Mouse (Mus musculus) liver, adult 2 months (tissue): ENCODE data around the gene Slc35d3. TPM values are rescaled to one million over a fixed set of nuclear protein-coding genes. Genes with fewer than 3 reads are reported as not detected.

Source experiments
- DNase-seq: peaks from one replicate; pipeline ENCODE4 v3.0.0-alpha.2; 2011; ENCODE audit warnings: low read depth, low spot score; ENCODE audit errors: extremely low read depth
- H3K27ac ChIP-seq: fragments of 200-500 bp; replicated peaks from 2 replicates; pipeline ENCODE4 v1.5.1; 2012; ENCODE audit warnings: low read depth, mild to moderate bottlenecking, control low read depth, inconsistent platforms, low read length; ENCODE audit not compliant: insufficient read depth
- H3K27me3 ChIP-seq: fragments of 200-500 bp; 2 replicates; pipeline ENCODE4 v1.6.1; 2012; ENCODE audit warnings: mild to moderate bottlenecking, moderate library complexity, low read length, inconsistent platforms; ENCODE audit not compliant: control insufficient read depth, insufficient read depth
- H3K36me3 ChIP-seq: fragments of 200-500 bp; 2 replicates; pipeline ENCODE4 v1.6.1; 2012; ENCODE audit warnings: low read length, inconsistent platforms; ENCODE audit not compliant: control insufficient read depth, insufficient read depth
- H3K4me1 ChIP-seq: fragments of 200-500 bp; 2 replicates; pipeline ENCODE4 v1.6.1; 2011; ENCODE audit warnings: low read length; ENCODE audit not compliant: control insufficient read depth, insufficient read depth
- H3K4me3 ChIP-seq: fragments of 200-500 bp; 2 replicates; pipeline ENCODE4 v1.5.1; 2011; ENCODE audit warnings: low read depth, mild to moderate bottlenecking, control low read depth, low read length, moderate library complexity; ENCODE audit not compliant: insufficient read depth
- H3K79me2 ChIP-seq: fragments of 200-500 bp; 2 replicates; pipeline ENCODE4 v1.6.1; 2012; ENCODE audit warnings: inconsistent platforms, mild to moderate bottlenecking, low read length, moderate library complexity; ENCODE audit not compliant: control insufficient read depth, insufficient read depth
- H3K9ac ChIP-seq: fragments of 200-500 bp; 2 replicates; pipeline ENCODE4 v1.6.1; 2012; ENCODE audit warnings: low read depth, mild to moderate bottlenecking, control low read depth, inconsistent platforms, low read length
- CTCF ChIP-seq: fragments of 200-500 bp; IDR thresholded peaks from 2 replicates; pipeline ENCODE4 v1.5.1; 2011; ENCODE audit warnings: low read depth, low read length, control low read depth
- POLR2A ChIP-seq: fragments of 200-500 bp; IDR thresholded peaks from 2 replicates; pipeline ENCODE4 v1.6.1; 2011; ENCODE audit warnings: low read length, control low read depth; ENCODE audit not compliant: insufficient read depth; ENCODE audit errors: extremely low read depth
- WGBS: fragments of 180-500 bp; shearing (Covaris S2); methylation state at CpG from one replicate; pipeline ENCODE4 v1.1.7; 2018; 5-methylcytosine and 5-hydroxymethylcytosine counted together
- polyA plus RNA-seq: library from polyadenylated mRNA; depleted of rRNA; stranded (reverse); fragments of >200 nt; gene quantifications from 2 replicates; pipeline ENCODE4 v1.2.3, GENCODE M21; 2012
- total RNA-seq: library from RNA; depleted of rRNA; stranded (reverse); fragments of >200 nt; gene quantifications from 2 replicates; pipeline ENCODE4 v1.2.3, GENCODE M21; 2014

Gene Slc35d3
- total and polyA plus RNA-seq, 2 experiments: not detected

DNA sequence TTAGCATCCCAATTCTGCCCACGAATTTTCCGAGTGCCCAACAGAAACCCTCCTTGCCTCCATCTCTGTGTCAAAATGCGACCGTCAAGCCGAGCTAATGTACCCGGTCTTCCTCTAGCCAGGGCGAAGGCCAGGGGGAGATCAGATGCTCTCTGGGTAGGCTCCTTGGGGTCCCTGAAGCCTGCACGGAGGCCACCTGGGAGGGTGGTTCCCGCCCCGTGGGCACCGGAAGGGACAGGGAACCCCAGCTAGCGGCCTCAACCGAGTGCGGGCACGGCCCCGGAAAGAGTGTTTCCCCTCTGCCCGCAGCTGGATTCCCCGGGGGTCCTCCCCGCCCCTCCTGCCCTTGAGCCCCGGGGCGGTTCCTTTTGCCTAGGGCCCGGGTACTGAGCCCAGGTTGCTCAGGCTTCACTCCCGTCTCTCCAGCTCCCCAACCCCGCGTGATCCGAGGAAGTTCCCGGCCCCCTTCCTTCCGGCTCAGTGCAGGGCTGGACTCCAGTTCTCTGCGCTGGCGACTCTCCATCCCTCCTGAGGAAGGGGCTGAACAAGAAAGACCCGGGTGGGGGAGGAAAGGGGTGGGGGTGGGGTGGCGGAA, 1.4 kb downstream of the Slc35d3 start:
- WGBS: 3% methylated on average over 32 of the region's 32 CpGs
- H3K4me3 ChIP-seq: peak overlapping the region; percentile 9; the same call in 1 of the 2 replicates
- no peak overlapping the region for H3K9ac ChIP-seq
- H3K36me3 ChIP-seq: no peaks in the 10 kb centered on the region
- no peak for TF ChIP-seq CTCF
- no peak for TF ChIP-seq POLR2A
- peaks cover 2% of the 10 kb centered on the region; the same call in 1 of the 2 replicates for H3K4me1 ChIP-seq
- H3K27ac ChIP-seq: no peak overlapping the region
- H3K27me3 ChIP-seq: peaks cover 28% of the 10 kb centered on the region
- no peaks in the 10 kb centered on the region for H3K79me2 ChIP-seq
- no peak for DNase-seq

DNA sequence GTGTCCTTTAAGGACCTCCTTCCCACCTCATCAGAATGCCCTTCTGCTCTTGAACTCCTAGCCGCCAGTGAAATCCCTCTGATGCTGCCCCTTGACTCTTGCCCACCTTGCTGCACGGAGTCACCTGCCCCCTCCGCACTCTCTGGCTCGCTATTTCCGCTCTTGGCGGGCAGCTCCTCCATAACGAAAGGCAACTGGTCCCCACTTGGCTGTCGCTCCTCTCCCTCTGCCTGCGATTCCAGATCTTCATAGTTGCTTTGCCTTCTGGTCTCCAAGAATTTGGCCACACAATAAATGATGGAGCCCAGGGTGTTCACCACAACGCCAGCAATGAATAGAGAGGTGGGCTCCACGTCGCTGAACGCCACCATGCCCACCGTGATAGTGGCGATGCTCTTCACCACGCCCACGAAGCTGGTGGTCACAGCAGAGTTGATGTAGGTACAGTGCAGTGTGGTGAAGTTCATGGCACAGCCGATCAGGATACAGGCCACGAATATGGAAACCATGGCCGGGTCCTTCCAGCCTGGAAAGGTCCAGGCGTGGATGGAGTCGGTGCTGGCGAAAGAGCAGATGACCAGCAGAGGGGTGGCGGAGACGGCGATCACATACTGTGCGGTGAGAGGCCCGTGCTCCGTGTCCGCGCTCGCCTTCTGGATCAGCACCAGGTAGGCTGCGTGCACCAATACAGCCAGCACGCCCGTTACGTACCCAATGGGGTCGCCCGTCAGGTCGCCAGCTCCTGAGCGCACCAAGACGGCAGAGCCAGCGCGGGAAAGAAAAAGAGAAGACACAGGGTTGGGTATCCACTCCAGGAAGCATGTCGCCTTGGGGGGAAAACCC, 2.1 kb downstream of the Slc35d3 start:
- TF ChIP-seq CTCF (no peak), POLR2A (no peak)
- H3K36me3 ChIP-seq: no peaks in the 10 kb centered on the region
- peaks cover 28% of the 10 kb centered on the region for H3K27me3 ChIP-seq
- DNase-seq: no peak
- WGBS: 11% methylated on average over 44 of the region's 44 CpGs
- H3K27ac ChIP-seq: no peak overlapping the region
- H3K4me3 ChIP-seq: no peak overlapping the region
- H3K79me2 ChIP-seq: no peaks in the 10 kb centered on the region
- no peak overlapping the region for H3K9ac ChIP-seq
- peaks cover 2% of the 10 kb centered on the region; the same call in 1 of the 2 replicates for H3K4me1 ChIP-seq

DNA sequence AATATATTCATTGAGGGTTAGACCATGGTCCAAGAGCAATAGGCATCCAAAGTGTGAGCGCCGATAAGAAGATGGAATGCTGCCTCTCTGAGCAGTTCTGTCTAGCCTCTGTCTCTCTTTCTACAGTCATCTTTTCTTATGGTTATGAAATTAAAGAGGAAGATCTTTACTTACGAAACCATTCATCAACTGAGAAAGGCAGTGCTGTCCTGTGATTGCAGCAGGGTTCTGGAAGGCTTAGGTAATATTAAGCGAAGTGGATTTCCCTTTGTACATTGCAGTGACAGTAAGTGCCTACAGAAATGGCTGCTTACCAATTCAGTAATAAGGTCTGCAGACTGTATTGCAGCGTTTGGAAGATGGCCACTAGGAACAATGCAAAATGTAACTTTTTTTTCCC, 11.4 kb downstream of the Slc35d3 start:
- Histone ChIP-seq H3K36me3 (no peaks in the 10 kb centered on the region), H3K9ac (no peak overlapping the region), H3K4me3 (no peak overlapping the region), H3K79me2 (no peaks in the 10 kb centered on the region), H3K4me1 (peaks cover 2% of the 10 kb centered on the region; the same call in 1 of the 2 replicates), H3K27me3 (peaks cover 2% of the 10 kb centered on the region; the same call in 1 of the 2 replicates), H3K27ac (no peak overlapping the region)
- TF ChIP-seq CTCF (no peak), POLR2A (no peak)
- no peak for DNase-seq
- WGBS: 91% methylated on average over 5 of the region's 5 CpGs

DNA sequence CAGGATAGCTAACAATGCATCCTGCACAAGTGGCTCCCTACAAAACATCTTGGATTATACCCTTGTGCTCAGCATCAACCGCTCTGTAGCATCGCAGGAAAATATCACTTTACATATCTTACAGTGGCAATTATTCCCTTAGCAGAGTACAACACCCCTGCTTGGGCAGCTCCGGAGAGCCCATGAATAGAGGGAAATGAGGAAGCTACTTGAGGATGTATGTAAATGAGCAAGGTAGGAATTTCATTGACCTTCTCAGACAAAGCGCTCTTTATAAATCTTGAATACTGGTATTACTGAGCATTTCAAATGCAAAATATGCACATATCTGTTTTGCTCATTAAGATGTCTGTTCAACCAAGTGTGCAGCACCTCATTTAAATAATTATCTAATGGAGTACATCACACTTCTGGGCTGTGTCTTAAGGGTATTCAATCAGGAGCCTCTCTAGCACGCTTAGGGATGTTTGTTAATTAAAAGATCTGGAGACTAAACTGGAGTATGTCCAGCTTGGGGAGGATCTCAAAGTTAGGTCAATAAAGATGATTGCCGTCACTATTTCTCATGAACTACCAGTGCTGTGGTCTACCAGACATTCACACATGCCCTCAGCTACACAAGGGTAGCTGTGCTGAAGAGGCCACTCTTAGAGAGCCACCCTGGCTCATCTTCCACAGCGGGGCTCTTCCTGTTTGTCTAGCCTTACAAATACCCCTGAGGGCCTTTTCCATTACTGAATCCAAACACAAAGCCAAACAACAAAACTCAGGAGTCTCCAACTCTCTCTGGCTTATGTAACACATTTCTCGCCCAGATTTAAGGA, 15.2 kb downstream of the Slc35d3 start:
- WGBS: 84% methylated on average over 8 of the region's 8 CpGs
- H3K9ac ChIP-seq: no peak overlapping the region

DNA sequence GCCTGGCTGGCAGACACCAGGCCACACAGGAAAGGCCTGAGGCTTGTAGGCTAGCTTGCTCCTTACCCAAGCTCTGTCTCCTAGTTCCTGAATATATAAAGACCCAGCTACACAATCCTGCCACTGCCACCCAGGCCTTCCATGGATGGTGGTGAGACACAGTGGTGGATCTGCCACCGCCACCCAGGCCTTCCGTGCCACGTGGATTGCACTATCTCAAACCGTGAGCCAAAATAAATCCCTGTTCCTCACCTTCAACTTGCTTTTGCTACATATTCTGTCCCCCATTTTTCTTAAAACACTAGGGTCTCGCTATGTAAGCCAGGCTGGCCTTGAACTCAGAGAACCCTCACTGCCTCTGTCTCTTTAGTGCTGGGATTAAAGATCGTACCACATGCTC, 17.0 kb downstream of the Slc35d3 start:
- H3K27me3 ChIP-seq: no peaks in the 10 kb centered on the region
- no peak for DNase-seq
- H3K9ac ChIP-seq: no peak overlapping the region
- peaks cover 2% of the 10 kb centered on the region; the same call in 1 of the 2 replicates for H3K4me1 ChIP-seq
- H3K4me3 ChIP-seq: no peak overlapping the region
- TF ChIP-seq CTCF (no peak), POLR2A (no peak)
- H3K27ac ChIP-seq: no peak overlapping the region
- no peaks in the 10 kb centered on the region for H3K79me2 ChIP-seq
- 95% methylated on average over 6 of the region's 6 CpGs for WGBS
- no peaks in the 10 kb centered on the region for H3K36me3 ChIP-seq

More for the DNA sequence above, 15.2 kb downstream of the Slc35d3 start:
- Histone ChIP-seq H3K36me3 (no peaks in the 10 kb centered on the region), H3K4me3 (no peak overlapping the region), H3K27ac (no peak overlapping the region), H3K79me2 (no peaks in the 10 kb centered on the region), H3K4me1 (peaks cover 2% of the 10 kb centered on the region; the same call in 1 of the 2 replicates), H3K27me3 (peaks cover 2% of the 10 kb centered on the region; the same call in 1 of the 2 replicates)
- TF ChIP-seq POLR2A (no peak), CTCF (no peak)
- no peak for DNase-seq
